Mouse (Mus musculus): ENCODE results near the gene Gatad2a.

Gatad2a gene

GRCm38 (mm10) chr8:69935431-69935830 is 60.8 kb downstream of the Gatad2a start:
- DNase-seq: no peak

- no peak for DNase-seq
Observed at GRCm38 (mm10) chr8:69934582-69934981, 61.6 kb downstream of the Gatad2a start.

GRCm38 (mm10) chr8:69933811-69934210 is 62.4 kb downstream of the Gatad2a start:
- no peak for DNase-seq

GRCm38 (mm10) chr8:69926901-69927300 is 69.3 kb downstream of the Gatad2a start:
- no peak for DNase-seq

GRCm38 (mm10) chr8:69923986-69924385 is 72.2 kb downstream of the Gatad2a start:
- DNase-seq: no peak

- DNase-seq: no peak
Observed at GRCm38 (mm10) chr8:69921141-69921540, 75.0 kb downstream of the Gatad2a start.

GRCm38 (mm10) chr8:69919876-69920662 is 76.1 kb downstream of the Gatad2a start:
- DNase-seq: peak; percentile 83

GRCm38 (mm10) chr8:69919010-69919409 is 77.2 kb downstream of the Gatad2a start:
- peak; percentile 92 for DNase-seq

- no peak for DNase-seq
Observed at GRCm38 (mm10) chr8:69918506-69918905, 77.7 kb downstream of the Gatad2a start.

- DNase-seq: peak; percentile 41
Observed at GRCm38 (mm10) chr8:69915748-69916147, 80.4 kb downstream of the Gatad2a start.

- no peak for DNase-seq
Observed at GRCm38 (mm10) chr8:69914526-69914925, 81.7 kb downstream of the Gatad2a start.

GRCm38 (mm10) chr8:69912478-69913074 is 83.6 kb downstream of the Gatad2a start:
- DNase-seq: no peak

GRCm38 (mm10) chr8:69911917-69912316 is 84.3 kb downstream of the Gatad2a start:
- no peak for DNase-seq

- no peak for DNase-seq
Observed at GRCm38 (mm10) chr8:69907106-69907505, 89.1 kb downstream of the Gatad2a start.

GRCm38 (mm10) chr8:69906260-69906659 is 89.9 kb downstream of the Gatad2a start:
- DNase-seq: no peak

- DNase-seq: no peak
Observed at GRCm38 (mm10) chr8:69904096-69904495, 92.1 kb downstream of the Gatad2a start.

GRCm38 (mm10) chr8:69903063-69903542 is 93.1 kb downstream of the Gatad2a start:
- DNase-seq: peak; percentile 100

- DNase-seq: peak; percentile 41
Observed at GRCm38 (mm10) chr8:69902163-69903062, 93.8 kb downstream of the Gatad2a start, which contains the start of the genes Tssk6, Ndufa13 and Yjefn3. Gene Tssk6 (plus strand): TSS chr8:69902184. Gene Ndufa13 (minus strand): TSS chr8:69902558. Gene Yjefn3 (minus strand): TSS chr8:69902712.

- DNase-seq: peak; percentile 98
Observed at GRCm38 (mm10) chr8:69901484-69902162, 94.6 kb downstream of the Gatad2a start.

- DNase-seq: no peak
Observed at GRCm38 (mm10) chr8:69900895-69901451, 95.2 kb downstream of the Gatad2a start.

GRCm38 (mm10) chr8:69899876-69900275 is 96.3 kb downstream of the Gatad2a start:
- DNase-seq: no peak

GRCm38 (mm10) chr8:69897857-69898256 is 98.3 kb downstream of the Gatad2a start:
- DNase-seq: no peak

Data from retina, postnatal 1 day (tissue).